Mouse (Mus musculus) forebrain, embryonic 16.5 days (tissue): ENCODE measurements around the gene Pde2a. TPM values are rescaled to one million over a fixed set of nuclear protein-coding genes. Genes with fewer than 3 reads are reported as not detected.

Source experiments
- ATAC-seq: fragments of 200-750 bp; cut with Nextera tagmentation; 2 replicates; pipeline ENCODE4 v1.8.0; 2017; ENCODE audit warnings: mild to moderate bottlenecking, moderate library complexity
- H3K27ac ChIP-seq: fragments of 300-500 bp; sonication (generic); 2 replicates; pipeline ENCODE4 v1.5.1; 2014; ENCODE audit warnings: low read length, control low read depth
- H3K27me3 ChIP-seq: fragments of 300-500 bp; sonication (generic); replicated peaks from 2 replicates; pipeline ENCODE4 v1.6.1; 2014; ENCODE audit warnings: low read length; ENCODE audit not compliant: control insufficient read depth, insufficient read depth
- H3K36me3 ChIP-seq: fragments of 300-500 bp; sonication (generic); 2 replicates; pipeline ENCODE4 v1.6.1; 2014; ENCODE audit not compliant: control insufficient read depth, insufficient read depth
- H3K4me1 ChIP-seq: fragments of 300-500 bp; sonication (generic); replicated peaks from 2 replicates; pipeline ENCODE4 v1.6.1; 2014; ENCODE audit warnings: low read length; ENCODE audit not compliant: control insufficient read depth, insufficient read depth
- H3K4me2 ChIP-seq: fragments of 300-500 bp; sonication (generic); 2 replicates; pipeline ENCODE4 v1.6.1; 2014; ENCODE audit warnings: mild to moderate bottlenecking, low read length, control low read depth
- H3K4me3 ChIP-seq: fragments of 300-500 bp; sonication (generic); replicated peaks from 2 replicates; pipeline ENCODE4 v1.5.1; 2014; ENCODE audit warnings: mild to moderate bottlenecking, low read length, control low read depth
- H3K9ac ChIP-seq: fragments of 300-500 bp; sonication (generic); replicated peaks from 2 replicates; pipeline ENCODE4 v1.6.1; 2014; ENCODE audit warnings: low read depth, low read length, control low read depth
- H3K9me3 ChIP-seq: fragments of 300-500 bp; sonication (generic); 2 replicates; pipeline ENCODE4 v1.6.1; 2016; ENCODE audit warnings: low read length; ENCODE audit not compliant: control insufficient read depth
- WGBS: fragments of 180-500 bp; shearing (Covaris S2); extraction: QIAGEN DNeasy Blood & Tissue Kit; methylation state at CpG from one replicate; pipeline ENCODE4 v1.1.7; 2014; 5-methylcytosine and 5-hydroxymethylcytosine counted together
- polyA plus RNA-seq: library from polyadenylated mRNA; unstranded; fragments of >200 nt; fragmentation: Nextera tagmentation; extraction: Ambion mirVana; gene quantifications from 2 replicates; pipeline ENCODE4 v1.2.1, GENCODE M21; 2015

The Pde2a gene
- polyA plus RNA-seq, 1 experiment from 2014 or later: 58.6 TPM

DNA sequence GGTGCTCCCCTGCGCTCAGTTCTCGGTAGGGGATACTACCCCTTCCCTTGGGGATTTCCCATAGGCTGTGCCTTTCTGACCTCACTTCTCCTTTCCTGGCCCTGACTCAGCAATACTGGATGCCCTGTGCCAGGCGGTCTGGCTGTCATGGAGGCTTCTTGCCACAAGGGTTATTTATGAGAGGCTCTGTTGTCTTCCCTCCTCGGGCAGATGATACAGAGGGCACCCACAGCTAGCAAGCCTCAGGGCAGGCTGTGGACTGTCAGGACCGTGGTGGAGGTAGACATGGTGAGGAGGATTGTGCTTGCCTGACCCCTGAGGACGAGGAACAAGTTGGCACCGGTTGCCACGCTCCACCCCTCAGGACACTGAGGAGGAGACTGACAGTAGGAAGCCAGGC is 39.1 kb upstream of the Pde2a start:
- WGBS: 79% methylated on average over 8 of the region's 8 CpGs
- H3K4me1 ChIP-seq: peaks cover 10% of the 10 kb centered on the region
- ATAC-seq: no peak
- H3K27me3 ChIP-seq: no peaks in the 10 kb centered on the region
- H3K9me3 ChIP-seq: no peaks in the 10 kb centered on the region
- no peak overlapping the region for H3K9ac ChIP-seq
- H3K4me2 ChIP-seq: no peak overlapping the region
- no peak overlapping the region for H3K4me3 ChIP-seq
- no peak overlapping the region for H3K27ac ChIP-seq
- no peaks in the 10 kb centered on the region for H3K36me3 ChIP-seq

DNA sequence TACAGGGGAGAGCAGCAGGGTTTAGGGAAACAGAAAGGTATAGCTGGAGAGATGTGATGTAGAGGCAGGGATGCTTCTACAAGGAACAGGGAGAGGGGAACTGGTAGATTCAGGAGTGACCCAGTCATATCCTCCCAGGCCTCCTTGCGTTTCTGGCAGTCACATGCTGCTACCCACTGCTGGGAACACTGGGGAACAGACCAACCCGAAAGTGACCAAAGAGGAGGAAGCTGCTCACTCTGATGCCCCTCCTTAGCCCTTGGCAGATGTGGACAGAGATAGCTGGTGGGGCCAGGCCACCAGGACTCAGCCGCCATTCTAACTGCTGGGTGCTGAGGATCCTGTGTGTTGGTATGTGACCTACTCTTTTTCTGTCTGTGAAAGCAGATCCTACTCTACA is 37.7 kb upstream of the Pde2a start:
- Histone ChIP-seq H3K9ac (no peak overlapping the region), H3K4me1 (no peaks in the 10 kb centered on the region), H3K9me3 (no peaks in the 10 kb centered on the region), H3K27ac (no peak overlapping the region), H3K36me3 (no peaks in the 10 kb centered on the region), H3K27me3 (no peaks in the 10 kb centered on the region), H3K4me3 (no peak overlapping the region), H3K4me2 (no peak overlapping the region)
- WGBS: 85% methylated on average over 3 of the region's 3 CpGs
- no peak for ATAC-seq

DNA sequence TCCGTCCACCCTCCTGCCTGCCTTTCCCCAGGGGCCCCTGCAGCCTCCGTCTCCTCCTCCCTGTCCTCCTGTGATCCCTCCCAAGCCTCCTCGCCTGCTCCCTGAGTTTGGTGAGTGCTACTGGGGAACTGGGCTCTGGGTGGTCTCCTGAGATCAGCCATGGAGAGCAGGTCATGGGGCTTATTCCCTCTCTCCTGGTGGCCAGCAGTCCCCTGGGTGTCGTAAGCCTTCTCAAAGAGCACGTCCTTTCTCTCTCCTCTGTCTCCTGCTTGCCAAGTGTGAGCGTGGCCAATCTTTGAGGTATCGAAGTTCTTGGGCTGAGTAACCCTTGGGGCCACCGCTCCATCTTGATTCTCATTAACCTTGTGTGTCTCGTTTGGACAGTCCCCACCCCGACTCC is 36.6 kb upstream of the Pde2a start:
- Histone ChIP-seq H3K4me2 (no peak overlapping the region), H3K4me3 (no peak overlapping the region), H3K27me3 (no peaks in the 10 kb centered on the region), H3K36me3 (no peaks in the 10 kb centered on the region), H3K4me1 (no peaks in the 10 kb centered on the region), H3K9me3 (no peaks in the 10 kb centered on the region), H3K9ac (no peak overlapping the region), H3K27ac (no peak overlapping the region)
- 64% methylated on average over 10 of the region's 10 CpGs for WGBS
- ATAC-seq: no peak

DNA sequence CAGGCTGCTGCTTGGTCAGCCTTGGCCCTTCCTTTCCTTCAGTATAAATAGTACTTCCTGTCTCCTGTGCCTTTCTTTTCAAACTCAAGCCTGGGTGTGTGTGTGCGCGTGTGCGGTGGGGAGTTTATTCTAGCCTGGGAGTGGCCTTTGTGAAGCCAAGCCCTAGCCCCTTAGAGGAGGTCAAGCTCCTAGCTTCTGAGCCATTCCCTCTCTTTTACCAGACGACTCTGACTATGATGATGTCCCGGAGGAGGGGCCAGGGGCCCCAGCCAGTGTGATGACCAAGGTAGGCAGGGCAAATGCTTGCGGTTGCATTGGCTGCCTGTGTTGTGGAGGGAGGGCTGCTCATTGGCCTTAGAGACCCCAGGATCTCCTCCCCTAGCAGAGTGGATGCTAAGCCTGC is 36.2 kb upstream of the Pde2a start:
- Histone ChIP-seq H3K9ac (no peak overlapping the region), H3K4me3 (no peak overlapping the region), H3K4me1 (no peaks in the 10 kb centered on the region), H3K27ac (no peak overlapping the region), H3K36me3 (no peaks in the 10 kb centered on the region), H3K4me2 (no peak overlapping the region), H3K27me3 (no peaks in the 10 kb centered on the region), H3K9me3 (no peaks in the 10 kb centered on the region)
- WGBS: 57% methylated on average over 6 of the region's 6 CpGs
- no peak for ATAC-seq

DNA sequence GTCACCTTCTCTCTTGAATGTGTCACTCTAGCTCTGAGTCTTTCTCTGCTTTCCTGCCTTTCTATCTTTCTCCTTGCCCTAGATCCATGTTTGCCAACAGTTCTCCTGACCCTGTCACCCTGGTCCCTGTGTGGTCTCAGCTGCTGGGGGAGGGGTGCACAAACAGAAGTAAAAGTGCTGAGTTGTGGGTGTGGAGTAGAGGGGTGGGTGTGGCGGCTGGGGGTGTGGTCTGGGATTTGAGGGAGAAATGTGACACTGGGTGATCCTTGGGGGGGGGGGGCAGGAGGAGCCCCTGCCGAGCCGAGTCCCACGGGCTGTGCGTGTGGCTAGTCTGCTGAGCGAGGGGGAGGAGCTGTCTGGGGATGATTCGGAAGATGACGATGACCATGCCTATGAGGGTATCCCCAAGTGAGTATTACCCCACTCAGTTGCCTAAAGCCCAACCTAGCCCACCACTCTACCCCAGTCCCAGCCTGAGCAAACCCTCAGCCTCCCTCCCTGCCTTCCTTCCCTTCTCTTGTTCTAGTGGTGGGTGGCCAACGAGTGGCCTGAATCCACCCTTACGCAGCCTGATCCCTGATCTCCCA is 35.5 kb upstream of the Pde2a start:
- Histone ChIP-seq H3K9me3 (no peaks in the 10 kb centered on the region), H3K36me3 (no peaks in the 10 kb centered on the region), H3K4me3 (no peak overlapping the region), H3K9ac (no peak overlapping the region), H3K27ac (no peak overlapping the region), H3K4me1 (no peaks in the 10 kb centered on the region), H3K27me3 (no peaks in the 10 kb centered on the region), H3K4me2 (no peak overlapping the region)
- 72% methylated on average over 10 of the region's 10 CpGs for WGBS
- no peak for ATAC-seq

DNA sequence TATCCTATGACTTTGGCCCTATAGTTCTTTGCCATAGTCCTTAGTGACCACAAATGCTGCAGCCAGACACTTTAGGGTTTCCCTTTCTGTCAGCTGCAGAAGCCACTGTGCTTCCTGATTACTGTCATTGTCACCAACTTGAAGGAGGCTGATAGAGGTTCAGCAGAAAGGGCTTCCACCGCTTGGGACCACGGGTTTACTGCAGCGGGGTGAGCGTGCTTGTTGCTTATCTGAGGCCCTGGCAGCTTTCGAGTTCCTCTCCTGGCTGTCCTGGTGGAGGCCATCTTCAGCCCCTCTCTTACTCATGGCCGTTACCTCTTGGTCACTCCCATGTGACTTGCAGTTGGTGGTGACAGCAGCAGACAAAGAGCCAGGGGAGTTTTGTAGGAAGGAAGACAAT is 32.2 kb upstream of the Pde2a start:
- no peaks in the 10 kb centered on the region for H3K9me3 ChIP-seq

DNA sequence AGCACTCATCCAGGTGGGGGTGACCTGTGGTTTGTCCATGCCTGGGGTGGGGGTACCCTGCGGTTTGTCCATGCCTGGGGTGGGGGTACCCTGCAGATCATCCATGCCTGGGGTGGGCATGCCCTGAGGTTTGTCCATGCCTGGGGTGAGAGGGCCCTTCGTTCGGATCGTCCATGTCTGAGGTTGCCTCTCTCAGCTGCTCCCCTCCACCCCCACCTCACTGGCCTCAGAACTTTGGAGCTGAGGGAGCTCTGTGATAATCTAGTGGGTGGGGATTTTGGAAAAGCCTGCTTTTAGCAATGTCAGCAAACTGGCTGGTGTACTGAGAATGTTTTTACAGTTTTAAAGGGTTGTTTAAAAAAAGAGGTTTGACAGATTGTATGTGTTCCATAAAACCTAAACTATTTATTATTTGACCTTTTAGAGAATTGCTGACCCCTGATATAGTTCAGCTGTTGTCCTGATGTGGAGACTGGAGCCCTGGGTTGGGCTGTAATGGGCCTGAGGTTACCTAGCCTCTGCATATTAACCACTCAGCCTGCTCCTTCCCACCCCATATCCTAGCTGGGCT is 29.5 kb upstream of the Pde2a start:
- H3K27ac ChIP-seq: no peak overlapping the region
- H3K9ac ChIP-seq: no peak overlapping the region
- H3K4me2 ChIP-seq: no peak overlapping the region
- H3K9me3 ChIP-seq: no peaks in the 10 kb centered on the region
- no peak overlapping the region for H3K4me3 ChIP-seq
- H3K36me3 ChIP-seq: no peaks in the 10 kb centered on the region
- WGBS: 80% methylated on average over 4 of the region's 4 CpGs
- H3K27me3 ChIP-seq: no peaks in the 10 kb centered on the region
- ATAC-seq: no peak
- no peaks in the 10 kb centered on the region for H3K4me1 ChIP-seq

More for the DNA sequence above, 32.2 kb upstream of the Pde2a start:
- H3K27me3 ChIP-seq: no peaks in the 10 kb centered on the region
- no peak overlapping the region for H3K4me2 ChIP-seq
- H3K27ac ChIP-seq: no peak overlapping the region
- no peak overlapping the region for H3K9ac ChIP-seq
- H3K4me3 ChIP-seq: no peak overlapping the region
- no peaks in the 10 kb centered on the region for H3K36me3 ChIP-seq
- no peak for ATAC-seq
- WGBS: 87% methylated on average over 6 of the region's 6 CpGs
- no peaks in the 10 kb centered on the region for H3K4me1 ChIP-seq

DNA sequence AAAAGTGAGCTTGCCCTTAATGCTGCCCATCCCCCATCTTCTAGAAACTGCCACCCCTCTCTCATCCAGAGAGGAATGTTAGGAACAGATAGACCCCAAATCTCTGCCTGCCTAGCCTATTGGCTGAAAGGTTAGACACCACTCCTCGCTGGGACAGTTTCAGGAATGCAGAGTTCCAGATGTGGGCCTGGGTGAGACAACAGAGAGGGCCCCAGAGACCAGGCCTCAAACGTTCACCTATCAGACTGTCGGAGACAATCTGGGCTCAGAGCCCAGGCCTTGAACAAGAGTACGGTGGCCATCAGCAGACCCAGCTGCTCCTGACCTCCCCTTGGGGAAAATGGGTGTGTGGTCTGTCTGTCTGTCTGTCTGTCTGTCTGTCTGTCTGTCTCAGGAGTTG is 28.5 kb upstream of the Pde2a start:
- H3K36me3 ChIP-seq: no peaks in the 10 kb centered on the region
- 61% methylated on average over 4 of the region's 4 CpGs for WGBS
- no peaks in the 10 kb centered on the region for H3K9me3 ChIP-seq
- no peak overlapping the region for H3K4me2 ChIP-seq
- no peak overlapping the region for H3K4me3 ChIP-seq
- no peak overlapping the region for H3K27ac ChIP-seq
- no peak for ATAC-seq
- no peak overlapping the region for H3K9ac ChIP-seq
- no peaks in the 10 kb centered on the region for H3K27me3 ChIP-seq
- no peaks in the 10 kb centered on the region for H3K4me1 ChIP-seq

DNA sequence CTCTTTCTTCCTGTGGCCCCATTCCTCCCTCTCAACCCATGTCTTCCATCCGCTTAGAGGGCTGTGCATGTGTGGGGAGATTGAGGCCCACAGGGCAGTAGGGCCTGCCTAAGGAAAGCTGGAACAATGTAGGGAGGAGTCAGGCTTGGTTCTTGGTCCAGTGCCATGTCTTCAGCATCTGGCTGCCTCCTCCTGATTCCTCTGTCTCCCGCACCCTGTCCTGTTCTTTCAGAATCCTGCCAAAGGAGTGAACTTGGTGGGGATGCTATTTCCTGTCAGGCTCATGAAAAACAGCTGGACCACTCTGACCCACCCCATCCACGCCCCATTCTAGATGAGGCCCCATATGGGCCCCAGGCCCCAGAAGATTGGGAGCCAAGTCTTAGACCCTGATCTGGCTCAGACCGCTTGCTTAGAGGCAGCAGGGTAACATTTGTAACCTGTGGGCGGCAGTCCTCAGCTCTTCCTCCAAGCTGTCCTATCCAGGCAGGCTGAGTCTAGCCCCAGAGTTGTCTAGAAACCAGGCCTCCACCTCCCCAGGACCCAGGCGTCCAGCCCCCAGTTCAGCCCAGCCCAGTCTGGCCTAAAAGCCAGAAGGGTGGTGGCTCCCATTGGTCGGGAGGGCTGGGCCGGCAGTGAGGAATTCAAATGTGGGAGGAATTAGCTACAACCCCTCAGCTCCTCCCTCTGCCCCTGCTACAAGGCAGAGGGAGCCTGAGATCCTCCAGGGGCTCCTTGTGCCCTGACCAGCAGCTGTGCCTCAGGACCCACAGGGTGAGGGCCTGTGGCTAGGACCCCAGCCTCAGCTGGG is 27.6 kb upstream of the Pde2a start:
- Histone ChIP-seq H3K4me3 (no peak overlapping the region), H3K4me1 (no peaks in the 10 kb centered on the region), H3K9ac (no peak overlapping the region), H3K36me3 (no peaks in the 10 kb centered on the region), H3K27me3 (no peaks in the 10 kb centered on the region), H3K27ac (no peak overlapping the region), H3K9me3 (no peaks in the 10 kb centered on the region), H3K4me2 (no peak overlapping the region)
- ATAC-seq: no peak
- WGBS: 40% methylated on average over 8 of the region's 8 CpGs
